Mouse (Mus musculus) layer of hippocampus, adult 8-10 months (tissue): ENCODE data around the gene Eml2. TPM values are rescaled to one million over a fixed set of nuclear protein-coding genes. Genes with fewer than 3 reads are reported as not detected.
A peak's percentile ranks its signal among the peaks of the same experiment; 100 is the strongest.

Experiments
- DNase-seq, 2 experiments: peaks; one replicate each; pipeline ENCODE4 v3.0.0; 2022; ENCODE audit warnings: low spot score in 2 of 2
- total RNA-seq, 4 experiments: library from RNA; stranded (reverse); gene quantifications; 2 replicates each; pipeline ENCODE4 v1.2.4; 2022

The Eml2 gene
- total RNA-seq, 4 experiments from 2014 or later, result 156 to 198 (median 171) TPM

GRCm38 (mm10) chr7:19201660-19202059 lies 25.4 kb downstream of the Eml2 start:
- no peak for DNase-seq

- DNase-seq, result no peak
Observed at GRCm38 (mm10) chr7:19202065-19202850, 26.0 kb downstream of the Eml2 start.

- DNase-seq, result no peak
Observed at GRCm38 (mm10) chr7:19208201-19208910, 32.1 kb downstream of the Eml2 start.

- peak in 1 of 2 experiments; percentile 33 for DNase-seq
Observed at GRCm38 (mm10) chr7:19208944-19209472, 32.8 kb downstream of the Eml2 start.

GRCm38 (mm10) chr7:19209494-19209893 lies 33.3 kb downstream of the Eml2 start:
- no peak for DNase-seq

- no peak for DNase-seq
Observed at GRCm38 (mm10) chr7:19210010-19210409, 33.8 kb downstream of the Eml2 start.

- no peak for DNase-seq
Observed at GRCm38 (mm10) chr7:19211041-19211675, 34.9 kb downstream of the Eml2 start.

- DNase-seq, result no peak
Observed at GRCm38 (mm10) chr7:19211996-19212755, 36.0 kb downstream of the Eml2 start, which contains the start of gene Gpr4. Gpr4 (plus strand) TSS chr7:19212538.

- DNase-seq, result no peak
Observed at GRCm38 (mm10) chr7:19213385-19213784, 37.2 kb downstream of the Eml2 start.

GRCm38 (mm10) chr7:19214369-19214768 lies 38.1 kb downstream of the Eml2 start:
- no peak for DNase-seq

GRCm38 (mm10) chr7:19214940-19215339 lies 38.7 kb downstream of the Eml2 start:
- DNase-seq, result no peak

- DNase-seq, result no peak
Observed at GRCm38 (mm10) chr7:19217492-19217891, 41.3 kb downstream of the Eml2 start.

GRCm38 (mm10) chr7:19217944-19218343 lies 41.7 kb downstream of the Eml2 start:
- no peak for DNase-seq

GRCm38 (mm10) chr7:19220061-19220460 lies 43.8 kb downstream of the Eml2 start:
- DNase-seq, result no peak

GRCm38 (mm10) chr7:19222189-19222588 lies 46.0 kb downstream of the Eml2 start:
- no peak for DNase-seq

- no peak for DNase-seq
Observed at GRCm38 (mm10) chr7:19222875-19223274, 46.7 kb downstream of the Eml2 start.

- DNase-seq, result no peak
Observed at GRCm38 (mm10) chr7:19224933-19225332, 48.7 kb downstream of the Eml2 start.

GRCm38 (mm10) chr7:19226817-19227797 lies 50.9 kb downstream of the Eml2 start:
- peak; percentile 23 to 42 for DNase-seq

GRCm38 (mm10) chr7:19227883-19228792 lies 51.9 kb downstream of the Eml2 start, which contains the start of gene Opa3:
Opa3 (plus strand) TSS chr7:19228334.
- DNase-seq, result peak; percentile 100
